Mouse (Mus musculus): ENCODE results near the gene Hoxb1. TPM values are rescaled to one million over a fixed set of nuclear protein-coding genes. Genes with fewer than 3 reads are reported as not detected.
A peak's percentile ranks its signal among the peaks of the same experiment; 100 is the strongest.

The Hoxb1 gene
- polyA plus RNA-seq, 1 experiment from 2014 or later, result not detected

- Histone ChIP-seq H3K36me3 (ENCODE audit: control insufficient read depth, insufficient read depth, low read length) (no peaks in the 10 kb centered on the region), H3K4me2 (ENCODE audit: low read depth, low read length, severe bottlenecking) (no peak overlapping the region), H3K4me1 (replicated peaks; ENCODE audit: control insufficient read depth, insufficient read depth, low read length) (no peaks in the 10 kb centered on the region), H3K27me3 (ENCODE audit: control insufficient read depth, insufficient read depth, low read length) (peaks cover 5% of the 10 kb centered on the region; the same call in 1 of the 2 replicates), H3K27ac (ENCODE audit: low read depth, low read length) (no peak overlapping the region), H3K9ac (ENCODE audit: low read length) (no peak overlapping the region), H3K9me3 (ENCODE audit: control insufficient read depth, low read length) (no peaks in the 10 kb centered on the region), H3K4me3 (ENCODE audit: low read depth, low read length) (no peak overlapping the region)
- WGBS, result 74% methylated on average over 4 of the region's 4 CpGs
- no peak for ATAC-seq (replicated peaks; ENCODE audit: low FRiP score)
- no peak for DNase-seq (ENCODE audit: low spot score)
Measured at GRCm38 (mm10) chr11:96405541-96405940, 40.0 kb downstream of the Hoxb1 start.

- DNase-seq (ENCODE audit: low spot score) (peak; percentile 84), ATAC-seq (replicated peaks; ENCODE audit: low FRiP score) (no peak)
- peak overlapping the region; percentile 28 for H3K4me2 ChIP-seq (ENCODE audit: low read depth, low read length, severe bottlenecking)
- no peaks in the 10 kb centered on the region for H3K4me1 ChIP-seq (replicated peaks; ENCODE audit: control insufficient read depth, insufficient read depth, low read length)
- 11% methylated on average over 36 of the region's 36 CpGs for WGBS
- H3K9me3 ChIP-seq (ENCODE audit: control insufficient read depth, low read length), result no peaks in the 10 kb centered on the region
- H3K27ac ChIP-seq (ENCODE audit: low read depth, low read length), result no peak overlapping the region
- H3K36me3 ChIP-seq (ENCODE audit: control insufficient read depth, insufficient read depth, low read length), result no peaks in the 10 kb centered on the region
- peak overlapping the region; percentile 1; the same call in 1 of the 2 replicates for H3K9ac ChIP-seq (ENCODE audit: low read length)
- H3K4me3 ChIP-seq (ENCODE audit: low read depth, low read length), result peak overlapping the region; percentile 15; the same call in 1 of the 2 replicates
- H3K27me3 ChIP-seq (ENCODE audit: control insufficient read depth, insufficient read depth, low read length), result peaks cover 5% of the 10 kb centered on the region; the same call in 1 of the 2 replicates
Measured at GRCm38 (mm10) chr11:96407191-96408072, 41.9 kb downstream of the Hoxb1 start.

- DNase-seq (ENCODE audit: low spot score), result no peak
Measured at GRCm38 (mm10) chr11:96408234-96409010, 42.9 kb downstream of the Hoxb1 start.

GRCm38 (mm10) chr11:96411019-96411418 is 45.5 kb downstream of the Hoxb1 start:
- ATAC-seq (replicated peaks; ENCODE audit: low FRiP score) (no peak), DNase-seq (ENCODE audit: low spot score) (no peak)
- WGBS, result 82% methylated on average over 5 of the region's 5 CpGs
- no peaks in the 10 kb centered on the region for H3K36me3 ChIP-seq (ENCODE audit: control insufficient read depth, insufficient read depth, low read length)
- H3K9ac ChIP-seq (ENCODE audit: low read length), result no peak overlapping the region
- H3K4me2 ChIP-seq (ENCODE audit: low read depth, low read length, severe bottlenecking), result no peak overlapping the region
- H3K4me3 ChIP-seq (ENCODE audit: low read depth, low read length), result no peak overlapping the region
- peaks cover 5% of the 10 kb centered on the region; the same call in 1 of the 2 replicates for H3K27me3 ChIP-seq (ENCODE audit: control insufficient read depth, insufficient read depth, low read length)
- no peaks in the 10 kb centered on the region for H3K4me1 ChIP-seq (replicated peaks; ENCODE audit: control insufficient read depth, insufficient read depth, low read length)
- no peaks in the 10 kb centered on the region for H3K9me3 ChIP-seq (ENCODE audit: control insufficient read depth, low read length)
- no peak overlapping the region for H3K27ac ChIP-seq (ENCODE audit: low read depth, low read length)

More at GRCm38 (mm10) chr11:96408234-96409010, 42.9 kb downstream of the Hoxb1 start:
- Histone ChIP-seq H3K27ac (ENCODE audit: low read depth, low read length) (no peak overlapping the region), H3K4me1 (replicated peaks; ENCODE audit: control insufficient read depth, insufficient read depth, low read length) (no peaks in the 10 kb centered on the region), H3K36me3 (ENCODE audit: control insufficient read depth, insufficient read depth, low read length) (no peaks in the 10 kb centered on the region), H3K9me3 (ENCODE audit: control insufficient read depth, low read length) (no peaks in the 10 kb centered on the region), H3K4me3 (ENCODE audit: low read depth, low read length) (no peak overlapping the region), H3K9ac (ENCODE audit: low read length) (no peak overlapping the region), H3K27me3 (ENCODE audit: control insufficient read depth, insufficient read depth, low read length) (peaks cover 5% of the 10 kb centered on the region; the same call in 1 of the 2 replicates), H3K4me2 (ENCODE audit: low read depth, low read length, severe bottlenecking) (no peak overlapping the region)
- 59% methylated on average over 14 of the region's 14 CpGs for WGBS
- no peak for ATAC-seq (replicated peaks; ENCODE audit: low FRiP score)

- no peak for ATAC-seq (replicated peaks; ENCODE audit: low FRiP score)
- peaks cover 3% of the 10 kb centered on the region; the same call in 1 of the 2 replicates for H3K27me3 ChIP-seq (ENCODE audit: control insufficient read depth, insufficient read depth, low read length)
- no peak overlapping the region for H3K4me2 ChIP-seq (ENCODE audit: low read depth, low read length, severe bottlenecking)
- no peak overlapping the region for H3K9ac ChIP-seq (ENCODE audit: low read length)
- H3K27ac ChIP-seq (ENCODE audit: low read depth, low read length), result no peak overlapping the region
- H3K4me1 ChIP-seq (replicated peaks; ENCODE audit: control insufficient read depth, insufficient read depth, low read length), result no peaks in the 10 kb centered on the region
- H3K4me3 ChIP-seq (ENCODE audit: low read depth, low read length), result no peak overlapping the region
- 66% methylated on average over 4 of the region's 4 CpGs for WGBS
- DNase-seq (ENCODE audit: low spot score), result no peak
- no peaks in the 10 kb centered on the region for H3K36me3 ChIP-seq (ENCODE audit: control insufficient read depth, insufficient read depth, low read length)
- no peaks in the 10 kb centered on the region for H3K9me3 ChIP-seq (ENCODE audit: control insufficient read depth, low read length)
Measured at GRCm38 (mm10) chr11:96411934-96412333, 46.4 kb downstream of the Hoxb1 start.

- DNase-seq (ENCODE audit: low spot score), result no peak
- H3K4me3 ChIP-seq (ENCODE audit: low read depth, low read length), result no peak overlapping the region
Measured at GRCm38 (mm10) chr11:96412941-96413491, 47.5 kb downstream of the Hoxb1 start.

GRCm38 (mm10) chr11:96413527-96413926 is 48.0 kb downstream of the Hoxb1 start:
- H3K4me1 ChIP-seq (replicated peaks; ENCODE audit: control insufficient read depth, insufficient read depth, low read length), result no peaks in the 10 kb centered on the region
- no peaks in the 10 kb centered on the region for H3K9me3 ChIP-seq (ENCODE audit: control insufficient read depth, low read length)
- ATAC-seq (replicated peaks; ENCODE audit: low FRiP score), result no peak
- no peak overlapping the region for H3K4me2 ChIP-seq (ENCODE audit: low read depth, low read length, severe bottlenecking)
- 64% methylated on average over 8 of the region's 8 CpGs for WGBS
- H3K27ac ChIP-seq (ENCODE audit: low read depth, low read length), result no peak overlapping the region
- no peak overlapping the region for H3K4me3 ChIP-seq (ENCODE audit: low read depth, low read length)
- H3K27me3 ChIP-seq (ENCODE audit: control insufficient read depth, insufficient read depth, low read length), result no peaks in the 10 kb centered on the region
- no peak overlapping the region for H3K9ac ChIP-seq (ENCODE audit: low read length)
- no peaks in the 10 kb centered on the region for H3K36me3 ChIP-seq (ENCODE audit: control insufficient read depth, insufficient read depth, low read length)
- no peak for DNase-seq (ENCODE audit: low spot score)

More at GRCm38 (mm10) chr11:96412941-96413491, 47.5 kb downstream of the Hoxb1 start:
- ATAC-seq (replicated peaks; ENCODE audit: low FRiP score), result no peak
- no peak overlapping the region for H3K4me2 ChIP-seq (ENCODE audit: low read depth, low read length, severe bottlenecking)
- H3K27ac ChIP-seq (ENCODE audit: low read depth, low read length), result no peak overlapping the region
- no peaks in the 10 kb centered on the region for H3K4me1 ChIP-seq (replicated peaks; ENCODE audit: control insufficient read depth, insufficient read depth, low read length)
- no peak overlapping the region for H3K9ac ChIP-seq (ENCODE audit: low read length)
- H3K36me3 ChIP-seq (ENCODE audit: control insufficient read depth, insufficient read depth, low read length), result no peaks in the 10 kb centered on the region
- H3K27me3 ChIP-seq (ENCODE audit: control insufficient read depth, insufficient read depth, low read length), result no peaks in the 10 kb centered on the region
- no peaks in the 10 kb centered on the region for H3K9me3 ChIP-seq (ENCODE audit: control insufficient read depth, low read length)
- 84% methylated on average over 9 of the region's 9 CpGs for WGBS

GRCm38 (mm10) chr11:96414002-96414401 is 48.5 kb downstream of the Hoxb1 start:
- no peak overlapping the region for H3K4me2 ChIP-seq (ENCODE audit: low read depth, low read length, severe bottlenecking)
- DNase-seq (ENCODE audit: low spot score) (no peak), ATAC-seq (replicated peaks; ENCODE audit: low FRiP score) (no peak)
- no peaks in the 10 kb centered on the region for H3K36me3 ChIP-seq (ENCODE audit: control insufficient read depth, insufficient read depth, low read length)
- no peaks in the 10 kb centered on the region for H3K9me3 ChIP-seq (ENCODE audit: control insufficient read depth, low read length)
- no peaks in the 10 kb centered on the region for H3K4me1 ChIP-seq (replicated peaks; ENCODE audit: control insufficient read depth, insufficient read depth, low read length)
- no peak overlapping the region for H3K4me3 ChIP-seq (ENCODE audit: low read depth, low read length)
- no peak overlapping the region for H3K9ac ChIP-seq (ENCODE audit: low read length)
- H3K27ac ChIP-seq (ENCODE audit: low read depth, low read length), result no peak overlapping the region
- H3K27me3 ChIP-seq (ENCODE audit: control insufficient read depth, insufficient read depth, low read length), result no peaks in the 10 kb centered on the region
- WGBS, result 70% methylated on average over 2 of the region's 2 CpGs

All from forebrain, embryonic 11.5 days (tissue).